Mouse (Mus musculus): ENCODE results near the gene Pitpnm1.

Gene Pitpnm1

GRCm38 (mm10) chr19:4094774-4095303 lies 5.0 kb upstream of the Pitpnm1 start:
- DNase-seq (ENCODE audit: inconsistent ontology term) = no peak

DNA sequence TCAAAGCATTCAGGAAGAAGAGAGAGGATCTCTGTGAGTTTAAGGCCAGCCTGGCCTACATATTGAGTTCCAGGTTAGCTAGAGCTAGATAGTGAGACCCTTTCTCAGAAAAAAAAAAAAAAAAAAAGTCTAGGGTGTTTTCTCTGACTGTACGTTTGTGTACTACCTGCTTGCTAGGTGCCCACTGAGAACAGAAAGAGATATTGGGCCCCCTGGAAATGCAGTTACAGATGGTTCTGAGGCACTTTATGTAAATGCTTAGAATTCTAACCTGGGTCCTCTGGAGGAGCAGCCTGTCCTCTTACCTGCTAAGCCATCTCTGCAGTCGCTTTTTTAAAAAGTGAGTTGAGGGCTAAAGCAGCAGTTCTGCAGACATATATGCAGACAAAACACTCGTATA lies 4.0 kb upstream of the Pitpnm1 start:
- DNase-seq (ENCODE audit: inconsistent ontology term) = no peak

GRCm38 (mm10) chr19:4096642-4097440 lies 3.0 kb upstream of the Pitpnm1 start, which contains the start of gene Cdk2ap2:
Gene Cdk2ap2 (plus strand): TSS chr19:4097182.
- peak; percentile 100 for DNase-seq (ENCODE audit: inconsistent ontology term)

GRCm38 (mm10) chr19:4097441-4097825 lies 2.4 kb upstream of the Pitpnm1 start:
- no peak for DNase-seq (ENCODE audit: inconsistent ontology term)

- no peak for DNase-seq (ENCODE audit: inconsistent ontology term)
These were observed 1.4 kb upstream of the Pitpnm1 start for GRCm38 (mm10) chr19:4098426-4098825.

DNA sequence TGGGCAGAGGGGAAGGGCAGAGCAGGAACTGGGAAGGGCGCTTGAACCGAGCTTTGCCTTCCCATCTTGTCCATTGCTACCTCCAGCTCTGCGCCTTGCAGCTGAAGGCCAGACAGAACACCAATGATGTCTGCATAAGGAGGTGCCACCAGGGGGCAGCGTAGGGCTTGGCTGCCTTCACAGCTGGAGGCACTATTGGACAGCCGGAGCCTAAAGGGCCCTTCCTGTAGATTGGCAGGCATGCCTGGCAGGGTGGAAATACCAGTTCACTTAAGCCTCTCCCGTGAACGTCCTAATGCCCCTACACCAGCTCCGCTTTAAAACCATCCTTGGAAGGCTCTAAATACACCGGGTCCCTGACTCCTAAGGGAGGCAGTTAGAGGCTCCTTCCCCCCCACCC lies 742 bp upstream of the Pitpnm1 start:
- peak; percentile 91 for DNase-seq (ENCODE audit: inconsistent ontology term)

DNA sequence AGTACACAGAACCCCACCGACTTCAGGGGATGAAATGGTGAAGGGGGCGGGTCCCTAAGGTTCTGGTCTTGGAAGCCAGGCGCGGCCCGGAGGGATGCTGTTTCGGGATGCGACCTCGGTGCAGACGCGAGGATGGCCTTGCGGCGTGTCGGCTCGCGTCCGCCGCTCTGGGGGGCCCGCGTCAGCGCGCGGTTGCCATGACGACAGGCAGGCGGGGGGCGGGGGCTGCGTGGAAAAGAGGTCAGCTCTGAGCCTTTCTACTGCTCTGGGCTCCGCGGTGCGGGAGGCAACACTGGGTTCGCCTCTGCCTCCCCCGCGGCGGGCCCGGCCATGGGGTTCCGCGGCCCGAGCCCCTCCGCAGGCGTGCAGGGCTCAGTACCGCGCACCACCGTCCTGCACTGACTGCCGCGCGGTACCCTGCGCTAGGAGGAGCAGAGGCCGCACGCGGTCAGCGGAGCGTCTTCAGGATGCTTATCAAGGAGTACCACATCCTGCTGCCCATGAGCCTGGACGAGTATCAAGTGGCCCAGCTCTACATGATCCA lies 992 bp downstream of the Pitpnm1 start:
- peak; percentile 68 for DNase-seq (ENCODE audit: inconsistent ontology term)

GRCm38 (mm10) chr19:4101466-4101865 lies 1.7 kb downstream of the Pitpnm1 start:
- DNase-seq (ENCODE audit: inconsistent ontology term) = no peak

DNA sequence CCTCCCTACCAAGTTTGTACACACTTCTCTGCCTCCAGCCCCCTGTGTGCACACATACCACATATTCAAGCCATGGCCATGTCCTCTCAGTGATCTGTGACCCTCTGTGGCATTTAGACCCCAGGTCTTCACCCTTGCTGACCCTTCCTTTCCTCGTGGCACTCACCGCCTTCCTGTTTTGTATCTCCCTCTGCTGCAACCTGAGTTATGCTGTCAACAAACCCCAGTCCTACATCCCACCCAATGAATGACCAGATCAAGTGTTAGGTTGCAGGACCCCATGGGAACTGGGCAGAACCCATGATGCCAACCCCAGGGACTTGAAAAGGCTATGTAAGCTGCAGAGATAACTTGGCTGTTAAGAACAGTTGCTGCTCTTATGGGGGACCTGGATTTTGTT lies 2.3 kb downstream of the Pitpnm1 start:
- no peak for DNase-seq (ENCODE audit: inconsistent ontology term)

DNA sequence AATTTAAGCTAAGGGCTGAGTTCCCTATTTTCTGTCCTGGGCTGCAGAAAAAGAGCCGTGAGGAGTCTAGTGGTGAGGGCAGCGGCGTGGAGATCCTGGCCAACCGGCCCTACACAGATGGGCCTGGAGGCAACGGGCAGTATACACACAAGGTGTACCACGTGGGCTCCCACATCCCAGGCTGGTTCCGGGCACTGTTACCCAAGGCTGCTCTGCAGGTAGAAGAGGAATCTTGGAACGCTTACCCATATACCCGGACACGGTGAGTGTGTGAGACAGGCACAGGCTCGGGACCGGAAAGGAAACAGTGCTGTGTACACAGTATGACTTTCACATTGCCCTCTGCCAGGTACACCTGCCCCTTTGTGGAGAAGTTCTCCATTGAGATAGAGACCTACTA lies 2.8 kb downstream of the Pitpnm1 start:
- DNase-seq (ENCODE audit: inconsistent ontology term) = no peak

DNA sequence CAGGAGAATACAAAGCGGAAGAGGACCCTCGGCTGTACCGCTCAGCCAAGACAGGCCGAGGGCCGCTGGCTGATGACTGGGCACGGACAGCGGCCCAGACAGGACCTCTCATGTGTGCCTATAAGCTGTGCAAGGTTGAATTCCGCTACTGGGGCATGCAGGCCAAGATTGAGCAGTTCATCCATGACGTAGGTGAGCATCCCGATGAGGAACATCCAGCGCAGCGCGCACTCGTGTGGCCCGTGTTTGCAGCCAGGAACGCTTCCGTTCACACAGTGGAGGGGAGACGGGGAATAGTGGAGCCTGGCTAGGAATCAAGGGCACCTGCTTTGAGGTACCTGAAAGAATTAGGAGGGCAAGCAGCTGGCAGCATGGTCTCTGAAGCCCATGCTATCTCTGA lies 3.5 kb downstream of the Pitpnm1 start:
- no peak for DNase-seq (ENCODE audit: inconsistent ontology term)

DNA sequence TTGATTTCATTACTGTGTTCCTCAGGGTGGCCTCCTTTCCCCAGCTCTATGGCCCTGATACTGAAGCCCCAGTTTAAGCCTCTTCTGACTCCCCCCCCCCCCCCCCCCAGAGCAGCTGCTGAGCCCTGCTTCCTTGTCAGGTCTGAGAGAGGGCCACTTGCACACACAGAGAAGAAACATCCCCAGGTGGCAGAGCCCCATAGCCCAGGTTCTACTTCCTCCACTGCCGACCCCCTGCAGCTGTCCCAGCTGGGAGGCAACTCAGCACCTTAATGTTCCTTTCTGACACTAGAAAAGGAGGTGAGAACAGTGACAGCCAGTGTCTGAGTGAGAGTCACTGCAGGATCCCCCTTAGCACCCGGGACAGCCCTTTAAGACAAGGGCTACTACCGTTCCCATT lies 4.0 kb downstream of the Pitpnm1 start:
- no peak for DNase-seq (ENCODE audit: inconsistent ontology term)

DNA sequence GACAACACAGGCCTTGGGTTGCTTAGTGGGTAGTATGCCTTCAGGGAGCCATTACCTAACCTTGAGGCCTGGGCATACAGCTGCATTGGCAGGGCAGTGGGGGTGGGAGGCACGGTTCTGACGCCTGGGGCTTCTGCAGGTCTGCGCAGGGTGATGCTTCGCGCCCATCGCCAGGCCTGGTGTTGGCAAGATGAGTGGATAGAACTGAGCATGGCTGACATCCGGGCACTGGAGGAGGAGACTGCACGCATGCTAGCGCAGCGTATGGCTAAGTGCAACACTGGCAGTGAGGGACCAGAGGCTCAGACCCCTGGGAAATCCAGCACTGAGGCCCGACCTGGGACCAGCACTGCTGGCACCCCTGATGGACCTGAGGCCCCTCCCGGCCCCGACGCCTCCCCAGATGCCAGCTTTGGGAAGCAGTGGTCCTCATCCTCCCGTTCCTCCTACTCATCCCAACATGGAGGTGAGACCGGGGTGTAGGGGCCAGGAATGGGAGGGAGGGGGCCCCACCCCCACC lies 4.9 kb downstream of the Pitpnm1 start:
- no peak for DNase-seq (ENCODE audit: inconsistent ontology term)

- DNase-seq (ENCODE audit: inconsistent ontology term) = no peak
These were observed 6.9 kb downstream of the Pitpnm1 start for GRCm38 (mm10) chr19:4106654-4107053.

- DNase-seq (ENCODE audit: inconsistent ontology term) = no peak
These were observed 8.7 kb downstream of the Pitpnm1 start for GRCm38 (mm10) chr19:4108535-4108934.

DNA sequence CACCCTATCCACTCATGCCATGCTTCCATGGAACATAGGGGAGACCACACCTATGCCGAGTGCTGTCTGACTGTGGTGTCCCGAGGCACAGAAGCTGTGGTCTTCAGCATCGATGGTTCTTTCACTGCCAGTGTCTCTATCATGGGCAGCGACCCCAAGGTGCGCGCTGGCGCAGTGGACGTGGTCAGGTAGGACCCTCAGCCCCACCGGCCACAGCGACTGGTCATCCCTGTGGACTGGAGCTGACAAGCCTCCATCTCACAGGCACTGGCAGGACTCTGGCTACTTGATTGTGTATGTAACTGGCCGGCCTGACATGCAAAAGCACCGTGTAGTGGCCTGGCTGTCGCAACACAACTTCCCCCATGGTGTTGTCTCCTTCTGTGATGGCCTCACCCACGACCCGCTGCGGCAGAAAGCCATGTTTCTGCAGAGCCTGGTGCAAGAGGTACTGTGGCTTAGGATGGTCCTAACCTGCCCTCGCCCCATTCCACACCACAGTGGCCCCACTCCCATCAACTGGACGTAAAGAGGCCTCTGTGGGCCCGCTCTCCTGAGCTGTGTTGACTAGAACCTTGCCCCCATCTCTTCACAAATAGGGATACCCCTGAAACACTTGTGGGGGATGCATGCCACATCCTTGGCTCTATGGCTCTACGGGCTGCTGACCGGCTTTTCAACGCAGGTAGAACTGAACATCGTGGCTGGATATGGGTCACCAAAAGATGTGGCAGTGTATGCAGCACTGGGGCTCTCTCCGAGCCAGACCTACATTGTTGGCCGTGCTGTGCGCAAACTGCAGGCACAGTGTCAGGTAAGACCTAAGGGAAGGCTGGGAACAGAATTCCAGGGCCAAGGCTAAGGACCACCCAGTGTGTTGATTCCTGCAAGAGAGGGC lies 12.5 kb downstream of the Pitpnm1 start:
- no peak for DNase-seq (ENCODE audit: inconsistent ontology term)

DNA sequence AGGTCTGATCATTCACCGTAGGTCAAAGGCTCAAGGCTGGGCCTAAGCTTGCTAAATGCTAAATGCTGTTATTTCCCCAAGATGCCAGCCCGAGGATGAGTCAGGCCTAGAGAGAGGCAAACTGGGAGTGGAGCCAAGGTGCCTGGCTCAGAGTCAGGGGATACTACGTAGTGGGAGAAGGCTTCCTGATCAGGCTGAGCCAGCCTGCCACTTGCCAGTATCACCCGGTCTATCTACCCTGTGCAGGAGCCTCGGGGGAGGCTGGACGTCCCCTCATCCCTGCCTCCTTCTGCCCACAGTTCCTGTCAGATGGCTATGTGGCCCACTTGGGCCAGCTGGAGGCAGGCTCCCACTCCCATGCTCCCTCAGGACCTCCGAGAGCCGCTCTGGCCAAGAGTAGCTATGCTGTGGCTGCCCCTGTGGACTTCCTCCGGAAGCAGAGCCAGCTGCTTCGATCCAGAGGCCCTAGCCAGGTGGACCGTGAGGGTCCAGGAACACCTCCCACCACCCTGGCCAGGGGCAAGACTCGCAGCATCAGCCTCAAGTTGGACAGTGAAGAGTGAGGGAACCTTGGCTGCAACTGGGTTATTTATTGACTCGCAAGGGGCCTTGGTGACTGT lies 13.5 kb downstream of the Pitpnm1 start:
- peak; percentile 91 for DNase-seq (ENCODE audit: inconsistent ontology term)

DNA sequence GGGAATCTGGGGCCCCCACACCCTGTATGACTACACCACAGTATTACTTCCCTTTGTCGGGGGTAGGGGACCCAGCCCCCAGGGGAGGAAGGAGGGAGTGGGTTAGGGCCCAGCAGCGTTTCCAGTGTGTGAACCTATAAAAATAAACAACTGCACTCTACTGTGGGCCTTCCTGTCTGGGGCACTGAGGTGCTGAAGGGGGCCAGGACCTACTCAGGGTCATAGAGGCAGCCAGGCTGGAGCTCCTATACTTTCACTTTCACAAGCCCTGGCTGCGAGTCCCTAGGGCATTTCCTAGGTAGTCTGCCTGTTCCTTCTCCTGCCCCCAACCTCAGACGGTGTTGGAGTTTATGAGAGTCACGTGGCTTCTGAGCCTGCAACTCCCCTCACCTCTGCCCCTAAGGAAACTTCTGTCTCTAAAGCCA lies 14.0 kb downstream of the Pitpnm1 start:
- no peak for DNase-seq (ENCODE audit: inconsistent ontology term)

DNA sequence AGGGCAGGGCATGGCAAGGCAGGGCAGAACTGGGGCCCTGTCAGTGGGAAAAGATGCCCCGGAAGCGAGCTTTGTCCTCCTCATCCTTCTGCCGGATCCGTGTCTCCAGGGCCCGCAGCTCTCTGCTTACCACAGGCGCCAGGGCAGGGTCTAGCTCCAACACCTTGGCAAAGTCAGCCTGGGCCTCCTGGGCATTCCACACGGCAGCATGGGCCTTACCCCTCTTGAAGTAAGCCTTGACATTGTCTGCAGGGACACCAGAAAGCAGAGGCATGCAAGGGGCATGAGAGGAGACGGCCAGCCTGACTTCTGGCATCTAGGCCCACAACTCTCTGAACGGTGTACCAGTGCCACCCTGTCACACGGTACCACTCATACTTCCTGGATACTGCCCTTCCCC lies 14.8 kb downstream of the Pitpnm1 start:
- no peak for DNase-seq (ENCODE audit: inconsistent ontology term)

DNA sequence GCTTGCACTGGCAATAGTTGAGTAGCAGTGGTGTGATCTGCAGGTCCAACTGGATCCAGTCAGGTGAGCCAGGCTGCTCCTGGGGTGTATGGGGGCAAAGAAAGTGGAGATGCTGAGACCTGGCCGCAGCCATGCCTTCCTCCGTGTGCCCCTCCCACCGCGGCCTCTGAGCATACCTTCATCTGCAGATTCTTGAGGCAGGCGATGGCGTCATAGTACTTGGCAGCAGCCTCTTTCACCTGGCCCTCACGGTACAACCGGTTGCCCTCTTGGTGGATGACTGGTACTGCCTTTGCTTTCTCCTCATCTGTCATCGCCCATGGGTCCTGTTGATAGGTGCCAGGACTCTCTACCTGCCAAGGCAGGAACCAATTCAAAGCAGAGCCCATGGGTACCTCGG lies 15.3 kb downstream of the Pitpnm1 start:
- DNase-seq (ENCODE audit: inconsistent ontology term) = no peak

GRCm38 (mm10) chr19:4115816-4116215 lies 16.0 kb downstream of the Pitpnm1 start:
- no peak for DNase-seq (ENCODE audit: inconsistent ontology term)

DNA sequence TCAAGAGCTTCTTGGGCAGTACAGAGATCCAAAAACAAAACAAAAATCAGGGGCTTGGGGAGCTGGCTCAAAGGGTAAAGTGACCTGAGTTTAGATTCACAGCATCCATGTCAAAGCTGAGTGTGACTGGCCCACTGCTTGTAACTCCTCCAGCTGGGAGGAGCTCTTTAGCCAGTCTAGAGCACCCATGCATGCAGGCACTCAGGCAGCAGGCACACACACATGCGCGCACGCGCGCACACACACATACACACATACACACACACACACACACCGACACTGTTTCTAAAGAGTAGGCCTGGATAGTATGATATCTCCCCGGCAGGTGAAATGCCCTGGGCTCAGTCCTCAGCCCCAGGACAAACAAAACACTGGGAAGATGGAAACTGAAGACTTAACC lies 17.2 kb downstream of the Pitpnm1 start:
- no peak for DNase-seq (ENCODE audit: inconsistent ontology term)

Data from Muller cell, postnatal 12 days (primary cell).